Mouse (Mus musculus) gastrocnemius, adult 18-20 months (tissue): ENCODE data around the gene Dlx3. TPM values are rescaled to one million over a fixed set of nuclear protein-coding genes. Genes with fewer than 3 reads are reported as not detected.

Experiments
- DNase-seq: peaks from one replicate; pipeline ENCODE4 v3.0.0; 2021; ENCODE audit warnings: low spot score
- total RNA-seq, 2 experiments: library from RNA; stranded (reverse); gene quantifications; 2 replicates each; pipeline ENCODE4 v1.2.3; 2021

Dlx3 gene
- total RNA-seq, 2 experiments from 2014 or later, result not detected

- DNase-seq, result no peak
Observed at GRCm38 (mm10) chr11:95088286-95088685, 31.6 kb upstream of the Dlx3 start.

GRCm38 (mm10) chr11:95088857-95089779 lies 30.8 kb upstream of the Dlx3 start:
- peak; percentile 39 for DNase-seq

GRCm38 (mm10) chr11:95093077-95093476 lies 26.8 kb upstream of the Dlx3 start:
- no peak for DNase-seq

- DNase-seq, result no peak
Observed at GRCm38 (mm10) chr11:95095596-95095995, 24.3 kb upstream of the Dlx3 start.

- DNase-seq, result no peak
Observed at GRCm38 (mm10) chr11:95096608-95097373, 23.1 kb upstream of the Dlx3 start.

GRCm38 (mm10) chr11:95097889-95098288 lies 22.0 kb upstream of the Dlx3 start:
- no peak for DNase-seq

- DNase-seq, result no peak
Observed at GRCm38 (mm10) chr11:95098346-95099095, 21.4 kb upstream of the Dlx3 start.

- DNase-seq, result no peak
Observed at GRCm38 (mm10) chr11:95100393-95100792, 19.5 kb upstream of the Dlx3 start.

- DNase-seq, result no peak
Observed at GRCm38 (mm10) chr11:95101071-95101788, 18.7 kb upstream of the Dlx3 start.

GRCm38 (mm10) chr11:95102161-95102904 lies 17.6 kb upstream of the Dlx3 start:
- DNase-seq, result no peak

- DNase-seq, result no peak
Observed at GRCm38 (mm10) chr11:95104266-95104665, 15.7 kb upstream of the Dlx3 start.

GRCm38 (mm10) chr11:95105274-95105874 lies 14.5 kb upstream of the Dlx3 start:
- no peak for DNase-seq

- DNase-seq, result peak; percentile 75
Observed at GRCm38 (mm10) chr11:95106440-95107236, 13.3 kb upstream of the Dlx3 start.

- no peak for DNase-seq
Observed at GRCm38 (mm10) chr11:95109000-95109399, 10.9 kb upstream of the Dlx3 start.

GRCm38 (mm10) chr11:95110081-95110480 lies 9.8 kb upstream of the Dlx3 start:
- no peak for DNase-seq

GRCm38 (mm10) chr11:95117030-95117429 lies 2.9 kb upstream of the Dlx3 start:
- peak; percentile 67 for DNase-seq

GRCm38 (mm10) chr11:95118505-95118904 lies 1.4 kb upstream of the Dlx3 start:
- peak; percentile 70 for DNase-seq

- no peak for DNase-seq
Observed at GRCm38 (mm10) chr11:95120633-95121020, 708 bp downstream of the Dlx3 start.
